Mouse (Mus musculus) erythroblast, embryonic 14.5 days (primary cell): ENCODE data around the gene Nim1k.

Source experiments
- GATA1 ChIP-seq: IDR thresholded peaks from 2 replicates; pipeline ENCODE4 v1.6.1; 2012; ENCODE audit warnings: low read length, inconsistent platforms, mixed read lengths
- TAL1 ChIP-seq: IDR thresholded peaks from 3 replicates; pipeline ENCODE4 v1.6.1; 2012; ENCODE audit warnings: low read length, inconsistent platforms, mixed read lengths

DNA sequence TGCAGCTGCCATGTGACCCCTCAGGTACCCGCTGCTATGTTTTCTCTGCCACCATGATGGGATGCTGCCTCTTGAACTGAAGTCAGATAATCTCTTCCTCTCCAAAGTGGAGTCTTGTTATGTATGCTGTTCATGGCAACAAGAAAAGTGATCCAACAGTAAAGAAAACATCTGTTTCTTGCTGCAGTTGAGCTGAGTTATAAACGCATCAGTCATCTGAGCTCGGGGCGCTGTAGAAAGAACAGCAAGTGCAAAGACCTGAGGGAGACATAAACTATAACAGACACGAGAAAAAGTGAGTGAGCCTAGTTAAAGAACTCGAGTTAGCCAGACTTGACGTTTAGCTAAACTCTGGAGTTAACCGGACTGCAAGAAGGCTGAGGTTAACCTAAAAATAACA lies 76.9 kb downstream of the Nim1k start:
- TF ChIP-seq TAL1 (no peak), GATA1 (no peak)
